Mouse (Mus musculus) liver, embryonic 12.5 days (tissue): ENCODE data around the gene Fktn. TPM values are rescaled to one million over a fixed set of nuclear protein-coding genes. Genes with fewer than 3 reads are reported as not detected.

Source experiments
- ATAC-seq: fragments of 200-750 bp; cut with Nextera tagmentation; 2 replicates; pipeline ENCODE4 v1.8.0; 2017; ENCODE audit warnings: moderate number of reproducible peaks, mild to moderate bottlenecking, moderate library complexity
- H3K27ac ChIP-seq: fragments of 300-500 bp; sonication (generic); 2 replicates; pipeline ENCODE4 v1.5.1; 2016; ENCODE audit warnings: mild to moderate bottlenecking
- H3K27me3 ChIP-seq: fragments of 300-500 bp; sonication (generic); replicated peaks from 2 replicates; pipeline ENCODE4 v1.6.1; 2016; ENCODE audit warnings: mild to moderate bottlenecking, moderate library complexity
- H3K36me3 ChIP-seq: fragments of 300-500 bp; sonication (generic); 2 replicates; pipeline ENCODE4 v1.6.1; 2016; ENCODE audit warnings: mild to moderate bottlenecking, moderate library complexity
- H3K4me1 ChIP-seq: fragments of 300-500 bp; sonication (generic); 2 replicates; pipeline ENCODE4 v1.6.1; 2016
- H3K4me2 ChIP-seq: fragments of 300-500 bp; sonication (generic); 2 replicates; pipeline ENCODE4 v1.6.1; 2016; ENCODE audit warnings: mild to moderate bottlenecking, moderate library complexity
- H3K4me3 ChIP-seq: fragments of 300-500 bp; sonication (generic); 2 replicates; pipeline ENCODE4 v1.5.1; 2016; ENCODE audit warnings: mild to moderate bottlenecking, moderate library complexity
- H3K9ac ChIP-seq: fragments of 300-500 bp; sonication (generic); 2 replicates; pipeline ENCODE4 v1.6.1; 2016; ENCODE audit warnings: mild to moderate bottlenecking, moderate library complexity
- H3K9me3 ChIP-seq: fragments of 300-500 bp; sonication (generic); replicated peaks from 2 replicates; pipeline ENCODE4 v1.6.1; 2016; ENCODE audit warnings: mild to moderate bottlenecking, moderate library complexity
- WGBS: fragments of 180-500 bp; shearing (Covaris S2); methylation state at CpG from one replicate; pipeline ENCODE4 v1.1.7; 2016; ENCODE audit not compliant: insufficient replicate concordance; 5-methylcytosine and 5-hydroxymethylcytosine counted together
- polyA plus RNA-seq: library from polyadenylated mRNA; unstranded; fragments of >200 nt; fragmentation: Nextera tagmentation; extraction: Ambion mirVana; gene quantifications from 2 replicates; pipeline ENCODE4 v1.2.1, GENCODE M21; 2016

The Fktn gene
- polyA plus RNA-seq, 1 experiment from 2014 or later, result 7.0 TPM

GRCm38 (mm10) chr4:53781396-53781795 lies 67.6 kb downstream of the Fktn start:
- no peak overlapping the region for H3K27ac ChIP-seq
- no peaks in the 10 kb centered on the region for H3K36me3 ChIP-seq
- peaks cover 10% of the 10 kb centered on the region; the same call in 1 of the 2 replicates for H3K4me1 ChIP-seq
- 55% methylated on average over 4 of the region's 4 CpGs for WGBS
- peaks cover 44% of the 10 kb centered on the region for H3K27me3 ChIP-seq
- no peak for ATAC-seq
- no peak overlapping the region for H3K9ac ChIP-seq
- H3K4me3 ChIP-seq, result no peak overlapping the region
- H3K4me2 ChIP-seq, result no peak overlapping the region
- H3K9me3 ChIP-seq, result no peaks in the 10 kb centered on the region

GRCm38 (mm10) chr4:53782216-53783070 lies 68.6 kb downstream of the Fktn start:
- no peak for ATAC-seq
- no peak overlapping the region for H3K9ac ChIP-seq
- 26% methylated on average over 14 of the region's 14 CpGs for WGBS
- no peak overlapping the region for H3K4me3 ChIP-seq
- H3K9me3 ChIP-seq, result no peaks in the 10 kb centered on the region
- no peaks in the 10 kb centered on the region for H3K36me3 ChIP-seq
- H3K4me1 ChIP-seq, result peaks cover 10% of the 10 kb centered on the region; the same call in 1 of the 2 replicates
- H3K27me3 ChIP-seq, result peaks cover 34% of the 10 kb centered on the region
- H3K27ac ChIP-seq, result no peak overlapping the region
- H3K4me2 ChIP-seq, result no peak overlapping the region

GRCm38 (mm10) chr4:53785746-53786398 lies 72.1 kb downstream of the Fktn start:
- no peak overlapping the region for H3K9ac ChIP-seq
- no peak overlapping the region for H3K27ac ChIP-seq
- no peaks in the 10 kb centered on the region for H3K36me3 ChIP-seq
- 64% methylated on average over 15 of the region's 15 CpGs for WGBS
- H3K27me3 ChIP-seq, result no peaks in the 10 kb centered on the region; the same call in 1 of the 2 replicates
- no peak overlapping the region for H3K4me3 ChIP-seq
- H3K4me2 ChIP-seq, result no peak overlapping the region
- H3K9me3 ChIP-seq, result no peaks in the 10 kb centered on the region
- no peaks in the 10 kb centered on the region for H3K4me1 ChIP-seq
- ATAC-seq, result no peak

- no peak for ATAC-seq
- H3K4me3 ChIP-seq, result no peak overlapping the region
- H3K4me2 ChIP-seq, result no peak overlapping the region
- H3K4me1 ChIP-seq, result no peaks in the 10 kb centered on the region
- no peaks in the 10 kb centered on the region for H3K9me3 ChIP-seq
- H3K27ac ChIP-seq, result no peak overlapping the region
- no peaks in the 10 kb centered on the region for H3K36me3 ChIP-seq
- whole genome bisulfite sequencing, result 52% methylated on average over 5 of the region's 5 CpGs
- H3K27me3 ChIP-seq, result no peaks in the 10 kb centered on the region; the same call in 1 of the 2 replicates
- no peak overlapping the region for H3K9ac ChIP-seq
Measured at GRCm38 (mm10) chr4:53786851-53787250, 73.1 kb downstream of the Fktn start.

- Histone ChIP-seq H3K4me2 (no peak overlapping the region), H3K27ac (no peak overlapping the region), H3K4me3 (no peak overlapping the region), H3K9me3 (no peaks in the 10 kb centered on the region), H3K4me1 (no peaks in the 10 kb centered on the region), H3K36me3 (no peaks in the 10 kb centered on the region), H3K27me3 (no peaks in the 10 kb centered on the region), H3K9ac (no peak overlapping the region)
- 36% methylated on average over 4 of the region's 4 CpGs for WGBS
- ATAC-seq, result no peak
Measured at GRCm38 (mm10) chr4:53789346-53789745, 75.5 kb downstream of the Fktn start.

GRCm38 (mm10) chr4:53794257-53794966 lies 80.6 kb downstream of the Fktn start:
- 0 out of 2 replicates have a peak, but pooled peaks cover 2% of the 10 kb centered on the region for H3K4me1 ChIP-seq
- no peak overlapping the region for H3K4me3 ChIP-seq
- no peak for ATAC-seq
- no peak overlapping the region for H3K4me2 ChIP-seq
- 59% methylated on average over 5 of the region's 5 CpGs for WGBS
- no peak overlapping the region for H3K27ac ChIP-seq
- H3K9ac ChIP-seq, result no peak overlapping the region
- H3K9me3 ChIP-seq, result no peaks in the 10 kb centered on the region
- H3K36me3 ChIP-seq, result no peaks in the 10 kb centered on the region
- no peaks in the 10 kb centered on the region; the same call in 1 of the 2 replicates for H3K27me3 ChIP-seq

- WGBS, result 68% methylated on average over 2 of the region's 2 CpGs
- ATAC-seq, result no peak
- Histone ChIP-seq H3K27ac (no peak overlapping the region), H3K4me3 (no peak overlapping the region), H3K9ac (no peak overlapping the region), H3K9me3 (no peaks in the 10 kb centered on the region), H3K4me1 (0 out of 2 replicates have a peak, but pooled peaks cover 2% of the 10 kb centered on the region), H3K4me2 (no peak overlapping the region), H3K27me3 (no peaks in the 10 kb centered on the region; the same call in 1 of the 2 replicates), H3K36me3 (no peaks in the 10 kb centered on the region)
Measured at GRCm38 (mm10) chr4:53795086-53795485, 81.3 kb downstream of the Fktn start.

- Histone ChIP-seq H3K4me1 (0 out of 2 replicates have a peak, but pooled peaks cover 2% of the 10 kb centered on the region), H3K4me3 (no peak overlapping the region), H3K9ac (no peak overlapping the region), H3K27me3 (no peaks in the 10 kb centered on the region; the same call in 1 of the 2 replicates), H3K27ac (no peak overlapping the region), H3K36me3 (no peaks in the 10 kb centered on the region), H3K9me3 (no peaks in the 10 kb centered on the region), H3K4me2 (no peak overlapping the region)
- WGBS, result 66% methylated on average over 2 of the region's 2 CpGs
- ATAC-seq, result no peak
Measured at GRCm38 (mm10) chr4:53795706-53796105, 81.9 kb downstream of the Fktn start.

GRCm38 (mm10) chr4:53796865-53797772 lies 83.3 kb downstream of the Fktn start:
- H3K27me3 ChIP-seq, result no peaks in the 10 kb centered on the region; the same call in 1 of the 2 replicates
- H3K4me3 ChIP-seq, result no peak overlapping the region
- ATAC-seq, result no peak
- no peak overlapping the region for H3K27ac ChIP-seq
- H3K9me3 ChIP-seq, result no peaks in the 10 kb centered on the region
- no peak overlapping the region for H3K9ac ChIP-seq
- 0 out of 2 replicates have a peak, but pooled peaks cover 2% of the 10 kb centered on the region for H3K4me1 ChIP-seq
- 18% methylated on average over 18 of the region's 18 CpGs for WGBS
- no peak overlapping the region for H3K4me2 ChIP-seq
- no peaks in the 10 kb centered on the region for H3K36me3 ChIP-seq

GRCm38 (mm10) chr4:53798896-53799676 lies 85.3 kb downstream of the Fktn start:
- Histone ChIP-seq H3K9me3 (no peaks in the 10 kb centered on the region), H3K4me3 (no peak overlapping the region), H3K36me3 (no peaks in the 10 kb centered on the region), H3K27me3 (no peaks in the 10 kb centered on the region; the same call in 1 of the 2 replicates), H3K4me1 (0 out of 2 replicates have a peak, but pooled peaks cover 2% of the 10 kb centered on the region), H3K9ac (no peak overlapping the region), H3K4me2 (no peak overlapping the region), H3K27ac (no peak overlapping the region)
- WGBS, result 31% methylated on average over 7 of the region's 7 CpGs
- ATAC-seq, result no peak
